Mouse (Mus musculus) frontal cortex, postnatal 25 days (tissue): Measurements from ENCODE around the gene Ccl6.
"Not testable (repeated sequence)": the region's sequence is repeated elsewhere in the genome, so short reads cannot be mapped to it uniquely, and the experiment has no call there.

Experiments
- DNase-seq, 2 experiments: peaks; one replicate each; pipeline ENCODE4 v3.0.0; 2022; ENCODE audit warnings: low spot score in 2 of 2

Gene Ccl6

DNA sequence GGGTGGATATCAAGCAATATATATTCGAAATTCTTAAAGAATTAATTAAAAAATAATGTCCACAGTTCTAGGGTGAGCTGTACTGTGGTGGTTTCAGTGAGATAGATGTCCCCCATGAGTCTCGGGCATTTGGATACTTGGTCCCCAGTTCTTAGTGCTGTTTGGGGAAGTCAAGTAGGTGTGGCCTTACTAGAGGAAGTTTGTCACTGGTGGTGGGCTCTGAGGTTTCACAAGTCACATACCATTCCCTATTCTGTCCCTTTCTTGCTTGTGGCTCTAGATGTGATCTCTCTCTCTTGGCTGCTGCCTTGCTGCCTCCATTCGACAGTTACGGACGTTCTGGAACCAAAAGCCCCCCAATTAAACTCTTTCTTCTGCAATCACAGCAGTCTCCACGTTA is 32.5 kb downstream of the Ccl6 start:
- no peak for DNase-seq

DNA sequence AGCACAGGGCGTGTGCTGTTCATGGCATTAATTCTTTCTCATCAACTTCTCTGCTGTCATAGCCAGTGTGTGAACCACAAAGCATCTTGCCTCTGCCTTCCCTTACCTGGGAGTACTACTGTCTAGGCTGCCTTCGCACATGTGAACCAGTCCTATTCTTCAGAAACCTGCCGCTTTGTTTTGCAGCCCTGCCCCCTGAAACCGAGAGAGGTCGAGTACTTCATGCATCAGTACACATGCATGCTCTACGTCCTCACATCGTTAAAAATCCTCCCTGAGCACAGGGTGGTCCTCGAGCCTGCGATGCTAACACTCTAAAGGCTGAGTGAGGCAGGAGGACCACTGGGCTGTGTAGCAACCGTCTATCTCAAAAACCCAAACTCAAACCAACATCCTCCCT is 35.8 kb downstream of the Ccl6 start:
- DNase-seq: no peak

DNA sequence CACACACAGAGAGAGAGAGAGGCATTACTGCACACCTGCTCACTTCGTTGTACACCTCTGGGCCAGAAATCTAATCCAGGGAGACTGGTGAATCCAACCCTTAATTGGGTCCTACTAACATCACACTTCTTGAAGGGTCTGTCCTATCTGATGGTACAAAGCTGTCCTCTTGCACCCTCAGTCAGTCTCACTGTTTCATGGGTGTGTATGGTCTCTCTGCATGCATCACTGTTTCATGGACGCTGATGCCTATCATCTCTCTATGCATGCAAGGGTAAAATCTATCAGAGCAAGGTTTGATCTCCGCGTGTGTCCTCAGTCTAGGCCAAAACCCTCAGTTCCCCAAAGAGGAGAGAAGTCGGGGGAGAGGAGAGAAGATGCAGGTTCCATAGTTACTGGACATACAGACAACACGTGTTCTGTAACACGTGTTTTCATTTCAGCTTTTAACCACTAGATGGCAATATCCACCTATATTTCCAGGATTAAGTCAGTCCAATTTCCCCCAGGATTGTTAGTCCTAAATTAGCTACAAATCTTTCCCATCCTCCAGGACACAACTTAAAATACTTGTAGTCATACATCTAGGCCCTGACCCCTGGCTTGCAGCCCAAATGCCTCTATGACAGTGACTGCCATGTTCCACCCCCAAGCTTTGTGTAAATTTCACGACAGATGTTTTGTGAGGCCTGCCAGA is 36.7 kb downstream of the Ccl6 start:
- DNase-seq: peak in 1 of 2 experiments; percentile 5

DNA sequence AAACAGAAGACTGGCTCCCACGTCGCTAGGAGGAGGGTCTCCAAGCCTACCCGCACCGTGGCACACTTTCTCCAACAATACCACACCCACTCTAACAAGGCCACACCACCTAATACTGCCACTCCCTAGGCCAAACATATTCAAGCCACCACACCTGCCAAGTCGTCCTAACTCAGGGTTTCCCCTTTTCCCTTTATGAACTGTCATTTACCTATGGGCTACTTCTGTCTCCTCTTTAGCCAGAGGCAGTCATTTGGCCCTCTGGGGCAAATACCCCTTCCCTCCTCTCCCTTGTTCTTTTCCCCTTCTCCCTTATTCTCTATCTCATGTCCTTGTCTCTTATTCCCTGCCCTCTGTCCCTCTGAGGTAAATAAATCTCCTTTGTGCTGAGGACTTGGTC is 41.2 kb downstream of the Ccl6 start:
- DNase-seq: no peak

DNA sequence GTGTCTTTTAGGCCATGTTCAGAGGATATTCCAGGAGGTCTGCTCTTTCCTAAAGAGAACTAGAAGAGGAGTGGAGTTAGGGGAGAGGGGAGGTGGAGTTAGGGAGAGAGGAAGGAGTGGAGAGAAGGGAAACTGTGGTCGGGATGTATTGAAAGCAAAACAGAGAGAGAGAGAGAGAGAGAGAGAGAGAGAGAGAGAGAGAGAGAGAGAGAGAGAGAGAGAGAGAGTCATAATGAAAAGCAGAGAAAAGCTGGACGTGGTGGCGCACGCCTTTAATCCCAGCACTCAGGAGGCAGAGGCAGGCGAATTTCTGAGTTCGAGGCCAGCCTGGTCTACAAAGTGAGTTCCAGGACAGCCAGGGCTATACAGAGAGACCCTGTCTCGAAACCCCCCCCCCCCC is 41.9 kb downstream of the Ccl6 start:
- DNase-seq: not testable (repeated sequence)

DNA sequence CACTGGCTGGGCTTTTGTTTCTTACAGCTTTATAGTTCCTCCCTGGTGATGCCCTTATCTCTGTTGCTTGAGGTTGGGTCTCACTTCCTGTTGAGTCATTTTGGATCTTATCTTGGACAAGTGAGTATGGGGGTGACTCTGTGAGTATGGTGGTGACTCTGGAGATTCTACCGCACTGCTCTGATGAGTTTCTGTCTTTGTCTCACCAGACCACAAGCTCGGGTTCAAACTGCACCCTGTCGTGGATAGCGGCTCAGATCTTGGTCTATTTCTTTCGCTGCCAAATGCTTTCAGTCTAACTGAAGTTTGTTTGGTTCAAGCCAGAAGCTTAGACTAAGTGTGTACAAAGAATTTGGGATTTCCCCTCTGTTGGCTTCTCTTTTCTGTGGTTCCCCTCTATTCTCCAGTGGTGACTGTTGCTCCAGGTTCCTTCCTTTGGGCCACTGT is 42.7 kb downstream of the Ccl6 start:
- DNase-seq: no peak

DNA sequence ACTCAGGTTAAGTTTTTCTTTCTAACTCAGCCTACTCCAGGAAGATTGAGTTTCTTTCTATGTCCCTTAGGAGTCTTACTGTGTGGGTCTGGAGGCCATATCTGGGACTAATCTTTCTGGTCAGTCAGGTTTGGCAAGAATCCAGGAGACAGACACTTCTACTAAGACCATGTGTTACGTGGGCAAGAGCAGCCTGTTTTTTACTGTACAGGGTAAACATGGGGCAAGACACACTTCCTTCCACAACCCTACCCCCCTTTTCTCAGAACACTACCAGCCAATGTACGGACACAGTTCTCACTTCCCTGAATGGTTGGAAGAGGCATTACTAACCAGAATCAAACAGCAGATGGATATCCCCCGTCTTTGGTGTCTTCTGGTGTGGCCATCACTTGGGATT is 48.7 kb downstream of the Ccl6 start:
- DNase-seq: no peak

GRCm38 (mm10) chr11:83541415-83541814 is 51.5 kb downstream of the Ccl6 start:
- DNase-seq: no peak

GRCm38 (mm10) chr11:83540931-83541330 is 52.0 kb downstream of the Ccl6 start:
- DNase-seq: no peak

- no peak for DNase-seq
Observed at GRCm38 (mm10) chr11:83538705-83539314, 54.1 kb downstream of the Ccl6 start.
